Mouse (Mus musculus): ENCODE results near the gene Umps. TPM values are rescaled to one million over a fixed set of nuclear protein-coding genes. Genes with fewer than 3 reads are reported as not detected.

The Umps gene
- total RNA-seq (2021), result 10 to 100 TPM; 20.4 to 23.2 TPM

DNA sequence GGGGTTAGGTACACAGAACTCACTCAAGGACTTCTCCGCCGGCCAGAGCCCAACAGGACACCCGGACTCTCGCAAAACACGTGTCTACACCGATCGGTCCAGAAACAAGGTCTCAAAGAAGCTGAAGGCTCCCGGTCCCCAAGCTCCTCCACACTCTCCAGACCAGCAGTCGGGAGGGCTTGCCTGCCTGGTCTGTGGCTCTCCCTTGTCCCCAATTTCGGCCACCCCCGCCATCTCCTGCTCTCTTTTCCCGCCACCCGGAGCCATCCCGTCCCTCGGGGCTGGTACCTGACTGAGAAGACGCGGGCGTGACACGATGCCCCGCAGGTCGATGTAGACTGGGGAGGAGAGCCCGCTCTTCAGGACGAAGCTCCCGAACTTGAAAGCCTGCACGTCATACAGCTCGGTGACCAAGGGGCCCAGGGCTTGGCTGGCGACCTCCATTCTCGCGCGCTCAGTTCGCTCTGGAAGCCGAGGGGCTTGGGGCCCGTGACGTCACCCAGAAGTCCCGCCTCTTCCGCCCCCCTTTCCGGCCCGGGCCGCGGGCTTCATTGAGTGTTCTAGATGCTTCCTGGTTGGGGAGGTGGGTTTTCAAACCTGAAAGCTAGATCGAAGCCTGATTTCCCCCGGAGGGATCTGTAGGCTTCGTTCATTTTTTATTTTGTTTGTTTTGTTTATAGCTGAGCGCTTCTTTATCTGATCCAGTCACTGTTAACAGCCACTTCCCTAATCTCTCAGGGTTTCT lies at the start of gene Umps:
TSS of gene Umps (minus strand) at position 501 of the 745 bp plus-strand sequence.
- intact Hi-C loops (cut with DNase I), result no loop called here
- peak; percentile 91 for DNase-seq

DNA sequence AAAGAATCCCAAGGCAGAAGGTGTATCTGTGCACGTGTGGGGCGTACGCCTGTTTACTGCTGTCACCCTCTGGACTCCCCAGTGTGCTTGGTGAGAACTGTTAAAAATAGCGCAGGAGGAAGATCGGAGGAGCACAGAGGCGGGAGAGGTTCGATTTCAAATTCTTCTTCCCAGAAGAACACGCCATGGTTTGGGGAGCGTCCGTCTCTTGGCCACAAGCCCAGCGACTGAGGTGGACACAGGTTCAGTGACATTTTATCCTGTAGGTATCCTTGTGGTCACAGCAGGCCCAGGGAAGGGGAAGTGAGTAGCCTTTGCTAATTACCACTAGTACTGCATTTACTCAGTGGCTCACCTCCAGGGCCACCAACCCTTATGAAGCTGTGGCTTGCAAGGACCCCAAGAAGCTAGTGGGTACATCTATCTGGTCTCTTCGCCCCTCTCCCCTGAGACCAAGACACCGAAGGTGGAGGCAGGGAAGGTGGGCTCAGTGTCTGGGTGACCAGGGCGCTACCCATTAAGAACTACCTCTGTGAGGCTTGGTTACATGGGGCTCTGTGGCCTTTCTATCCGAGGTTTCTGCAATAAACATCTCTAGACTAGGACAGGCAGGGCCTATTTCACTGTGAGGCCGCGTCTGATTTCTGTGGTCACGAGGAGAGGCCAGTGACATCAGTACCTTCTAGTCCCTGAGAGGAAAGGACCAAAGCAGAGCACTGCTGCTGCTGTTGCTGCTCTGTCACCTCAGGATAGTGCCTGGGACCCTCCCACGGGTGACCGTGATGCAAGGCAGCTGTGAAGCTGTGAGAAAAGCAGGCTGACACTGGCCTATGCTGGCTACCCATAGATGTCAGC lies 45.4 kb upstream of the Umps start:
- intact Hi-C loops (cut with DNase I), result no loop called here
- DNase-seq, result no peak

DNA sequence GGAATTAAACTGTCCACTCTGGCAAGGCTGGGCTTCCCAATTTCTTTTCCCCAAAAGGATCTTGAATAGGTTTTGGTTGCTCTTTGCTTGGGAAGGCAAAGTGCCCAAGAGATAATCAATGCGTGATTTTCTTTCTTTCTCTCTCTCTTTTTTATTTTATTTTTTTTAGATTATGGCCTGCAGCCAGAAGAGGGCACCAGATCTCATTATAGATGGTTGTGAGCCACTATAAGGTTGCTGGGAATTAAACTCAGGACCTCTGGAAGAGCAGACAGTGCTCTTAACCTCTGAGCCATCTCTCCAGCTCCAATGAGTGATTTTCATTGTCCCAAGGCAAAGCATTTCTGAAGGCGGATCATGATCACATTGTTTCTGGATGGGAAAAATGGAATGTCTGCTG lies 42.7 kb upstream of the Umps start:
- DNase-seq, result no peak
- intact Hi-C loops (cut with DNase I), result no loop called here

DNA sequence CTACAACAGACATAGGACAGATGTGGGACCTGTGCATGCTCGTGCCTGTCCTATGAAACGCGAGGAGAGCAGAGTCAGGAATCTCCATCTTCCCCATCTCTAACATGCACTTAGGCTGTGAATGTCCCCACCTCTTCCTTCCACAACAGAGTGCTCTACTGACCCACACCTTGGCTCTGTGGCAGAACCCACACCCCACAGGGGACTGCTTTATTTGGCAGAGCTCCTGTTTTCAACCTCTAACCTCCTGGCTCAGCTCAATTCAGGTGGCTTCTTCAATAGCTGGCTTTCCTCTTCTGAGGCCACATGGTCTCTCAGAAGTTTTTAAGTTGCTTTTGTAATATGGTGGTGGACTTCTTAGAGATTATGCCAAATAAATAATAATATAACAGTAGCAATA lies 39.1 kb upstream of the Umps start:
- intact Hi-C loops (cut with DNase I), result no loop called here
- DNase-seq, result no peak

DNA sequence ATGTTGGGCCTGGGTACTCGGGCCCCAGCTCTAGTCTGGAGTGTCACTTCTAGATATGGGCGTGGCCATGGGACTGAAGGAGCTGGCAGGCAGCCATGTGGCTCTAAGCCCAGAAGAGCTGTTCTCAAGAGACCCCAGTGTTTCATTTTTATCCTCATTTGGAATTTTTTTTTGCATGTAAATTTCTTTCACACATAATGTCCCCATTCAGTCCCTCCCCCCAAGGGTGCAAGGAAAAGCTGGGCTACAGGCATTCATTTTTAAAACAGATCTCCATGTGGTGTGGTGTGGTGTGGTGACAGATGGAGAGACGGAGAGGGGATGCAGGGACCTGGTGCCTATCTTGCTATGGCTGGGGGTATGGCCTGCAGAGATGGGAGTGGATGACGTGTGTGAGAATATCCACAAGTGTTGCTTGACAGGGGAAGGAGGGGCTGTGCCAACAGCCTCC lies 37.3 kb upstream of the Umps start:
- intact Hi-C loops (cut with DNase I), result no loop called here

DNA sequence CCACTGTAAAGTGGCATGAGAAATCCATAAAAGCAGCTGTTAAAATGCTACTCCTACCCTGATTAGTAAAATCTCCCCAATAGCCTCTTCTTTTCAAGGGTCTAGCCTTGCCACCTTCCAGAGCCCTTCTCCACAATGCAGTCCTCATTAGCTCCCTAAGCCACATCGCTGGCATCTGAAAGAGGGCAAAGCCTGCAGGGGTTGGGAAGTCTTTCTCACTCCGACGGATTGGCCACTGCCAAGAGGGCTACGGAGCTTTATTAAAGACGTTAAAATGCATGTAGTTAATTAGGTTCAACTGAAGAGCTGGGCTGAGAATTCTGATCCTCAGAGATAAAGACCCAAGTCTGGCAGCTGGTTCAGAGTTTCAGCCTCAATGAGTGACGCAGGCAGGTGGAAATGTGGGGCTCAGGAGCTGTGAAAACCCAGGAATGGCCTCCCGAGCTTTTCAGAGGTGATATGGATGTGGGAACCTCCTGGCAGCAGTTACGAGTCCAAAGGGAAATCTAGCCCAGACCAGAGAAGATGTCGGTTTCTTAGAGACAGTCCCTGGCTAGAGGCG lies 36.8 kb upstream of the Umps start:
- intact Hi-C loops (cut with DNase I), result no loop called here
- DNase-seq, result peak; percentile 19

More for the DNA sequence above, 37.3 kb upstream of the Umps start:
- peak; percentile 89 for DNase-seq

DNA sequence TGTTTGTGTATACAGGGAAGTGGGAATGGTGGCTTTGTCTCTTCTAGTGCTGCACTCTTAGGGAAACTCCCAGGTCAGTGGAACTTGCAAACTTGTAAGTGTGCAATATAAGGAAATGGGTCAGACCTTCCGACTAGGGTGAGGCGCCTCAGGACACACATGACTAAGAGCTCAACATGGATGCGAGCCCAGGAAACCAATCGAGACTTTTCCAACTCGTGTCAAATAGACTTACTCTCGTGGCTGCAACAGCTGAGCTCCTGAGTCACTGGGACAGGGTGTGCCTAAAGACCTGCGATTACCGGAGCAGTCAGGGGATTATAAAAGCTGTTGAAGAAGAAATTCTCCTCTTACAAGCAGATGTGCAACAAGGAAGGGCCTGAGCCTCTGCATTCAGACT lies 33.9 kb upstream of the Umps start:
- intact Hi-C loops (cut with DNase I), result no loop called here

DNA sequence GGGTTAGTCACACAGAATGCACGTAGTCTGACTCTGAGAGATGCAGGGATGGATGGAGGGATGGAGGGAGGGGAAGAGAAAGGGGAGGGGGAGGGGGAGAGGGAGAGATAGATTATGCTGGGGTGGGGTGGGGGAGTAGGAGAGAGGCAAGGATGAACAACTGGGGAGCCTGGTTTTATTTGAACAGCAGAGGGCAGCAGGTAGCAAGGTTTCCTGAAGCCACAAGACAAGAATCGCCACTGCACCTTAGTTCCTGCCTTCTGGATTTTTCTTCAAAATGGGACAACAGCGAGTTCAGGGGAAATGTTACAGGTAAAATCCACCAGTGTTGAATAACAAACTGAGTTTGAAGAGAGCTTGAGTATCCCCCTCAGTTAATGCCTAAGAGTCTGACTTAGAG lies 32.5 kb upstream of the Umps start:
- intact Hi-C loops (cut with DNase I), result no loop called here
- DNase-seq, result peak; percentile 55

More for the DNA sequence above, 33.9 kb upstream of the Umps start:
- DNase-seq, result no peak

DNA sequence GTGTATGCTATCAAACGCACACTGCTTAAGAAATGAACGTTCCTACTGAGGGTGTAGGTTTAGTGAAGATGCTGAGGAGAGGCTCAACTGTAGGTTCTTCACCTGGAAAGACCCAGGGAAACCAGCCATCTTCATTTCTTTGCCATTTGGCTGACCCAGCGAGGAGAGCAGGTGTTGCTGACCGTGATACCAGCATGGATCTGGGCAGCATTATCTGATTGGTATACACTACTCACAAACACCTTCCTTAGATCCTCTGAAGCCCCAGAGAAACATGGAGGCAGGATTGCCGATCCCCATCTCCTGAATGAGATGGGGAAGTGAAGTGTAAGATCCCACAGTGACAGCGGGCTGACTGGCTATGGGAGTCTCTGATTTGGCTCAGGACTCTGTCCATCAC lies 31.2 kb upstream of the Umps start:
- intact Hi-C loops (cut with DNase I), result no loop called here
- peak; percentile 35 for DNase-seq

- intact Hi-C loops (cut with DNase I), result no loop called here
Observed at GRCm38 (mm10) chr16:33996030-33996429, 29.2 kb upstream of the Umps start.

GRCm38 (mm10) chr16:33995496-33995895 lies 28.7 kb upstream of the Umps start:
- DNase-seq, result no peak
- intact Hi-C loops (cut with DNase I), result no loop called here

More at GRCm38 (mm10) chr16:33996030-33996429, 29.2 kb upstream of the Umps start:
- peak; percentile 54 for DNase-seq

GRCm38 (mm10) chr16:33994321-33994720 lies 27.5 kb upstream of the Umps start:
- DNase-seq, result no peak
- intact Hi-C loops (cut with DNase I), result no loop called here

- DNase-seq, result no peak
Observed at GRCm38 (mm10) chr16:33990712-33991111, 23.9 kb upstream of the Umps start.

GRCm38 (mm10) chr16:33989106-33989505 lies 22.3 kb upstream of the Umps start:
- no peak for DNase-seq
- intact Hi-C loops (cut with DNase I), result no loop called here

More at GRCm38 (mm10) chr16:33990712-33991111, 23.9 kb upstream of the Umps start:
- intact Hi-C loops (cut with DNase I), result no loop called here

GRCm38 (mm10) chr16:33988358-33989012 lies 21.6 kb upstream of the Umps start:
- peak; percentile 35 for DNase-seq
- intact Hi-C loops (cut with DNase I), result no loop called here

DNA sequence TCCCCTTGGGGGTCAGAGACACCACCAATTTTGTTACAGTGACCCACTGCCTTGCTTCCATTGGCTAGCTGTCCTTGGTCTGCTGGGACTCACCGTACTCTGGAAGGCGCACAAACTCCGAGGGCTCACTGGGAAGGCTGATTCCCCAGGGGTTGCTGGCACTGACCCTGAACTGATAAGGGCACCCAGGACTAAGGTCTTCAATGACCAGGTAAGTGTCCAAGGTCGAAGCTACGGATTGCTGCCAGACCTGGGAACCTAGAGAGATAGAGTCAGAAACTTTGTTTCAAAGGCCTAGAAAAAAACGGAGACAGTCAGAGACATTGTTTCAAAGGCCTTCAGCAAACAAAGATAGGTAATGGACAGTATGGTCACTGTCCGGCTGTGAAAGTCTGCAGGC lies 20.2 kb upstream of the Umps start:
- intact Hi-C loops (cut with DNase I), result no loop called here
- DNase-seq, result no peak

- intact Hi-C loops (cut with DNase I), result no loop called here
Observed at GRCm38 (mm10) chr16:33985372-33985771, 18.5 kb upstream of the Umps start.

DNA sequence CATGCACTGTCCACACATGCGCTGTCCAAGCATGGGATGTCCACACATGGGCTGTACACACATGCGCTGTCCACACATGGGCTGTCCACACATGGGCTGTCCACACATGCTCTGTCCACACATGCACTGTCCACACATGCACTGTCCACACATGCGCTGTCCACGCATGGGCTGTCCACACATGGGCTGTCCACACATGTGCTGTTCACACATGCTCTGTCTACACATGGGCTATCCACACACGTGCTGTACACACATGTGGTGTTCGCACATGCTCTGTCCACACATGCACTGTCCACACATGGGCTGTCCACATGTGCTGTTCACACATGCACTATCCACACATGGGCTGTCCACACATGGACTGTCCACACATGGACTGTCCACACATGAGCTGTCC lies 16.9 kb upstream of the Umps start:
- no peak for DNase-seq
- intact Hi-C loops (cut with DNase I), result no loop called here

More at GRCm38 (mm10) chr16:33985372-33985771, 18.5 kb upstream of the Umps start:
- DNase-seq, result no peak

- intact Hi-C loops (cut with DNase I), result no loop called here
- DNase-seq, result no peak
Observed at GRCm38 (mm10) chr16:33979855-33980254, 13.0 kb upstream of the Umps start.

- intact Hi-C loops (cut with DNase I), result no loop called here
- DNase-seq, result no peak
Observed at GRCm38 (mm10) chr16:33967283-33967640, 424 bp upstream of the Umps start.

All from left cerebral cortex, postnatal 4 days (tissue).